Mouse (Mus musculus) mouse trophoblast stem cell (cell line): ENCODE results near the gene Sdf2l1.

ENCODE experiments used
- in situ Hi-C, 2 experiments: fragments of 300-500 bp; cut with MseI, MboI; formaldehyde crosslinking; loops; 2 replicates in 1 of 2; 3 replicates in 1 of 2; pipeline ENCODE4 v1.15.1; 2025

The Sdf2l1 gene

GRCm38 (mm10) chr16:17124119-17124870, 7.9 kb downstream of the Sdf2l1 start:
- in situ Hi-C loops: no loop called here

- in situ Hi-C loops: no loop called here
Observed at GRCm38 (mm10) chr16:17121569-17121968, 10.6 kb downstream of the Sdf2l1 start.

GRCm38 (mm10) chr16:17117309-17117799, 14.8 kb downstream of the Sdf2l1 start:
- in situ Hi-C loops: no loop called here

DNA sequence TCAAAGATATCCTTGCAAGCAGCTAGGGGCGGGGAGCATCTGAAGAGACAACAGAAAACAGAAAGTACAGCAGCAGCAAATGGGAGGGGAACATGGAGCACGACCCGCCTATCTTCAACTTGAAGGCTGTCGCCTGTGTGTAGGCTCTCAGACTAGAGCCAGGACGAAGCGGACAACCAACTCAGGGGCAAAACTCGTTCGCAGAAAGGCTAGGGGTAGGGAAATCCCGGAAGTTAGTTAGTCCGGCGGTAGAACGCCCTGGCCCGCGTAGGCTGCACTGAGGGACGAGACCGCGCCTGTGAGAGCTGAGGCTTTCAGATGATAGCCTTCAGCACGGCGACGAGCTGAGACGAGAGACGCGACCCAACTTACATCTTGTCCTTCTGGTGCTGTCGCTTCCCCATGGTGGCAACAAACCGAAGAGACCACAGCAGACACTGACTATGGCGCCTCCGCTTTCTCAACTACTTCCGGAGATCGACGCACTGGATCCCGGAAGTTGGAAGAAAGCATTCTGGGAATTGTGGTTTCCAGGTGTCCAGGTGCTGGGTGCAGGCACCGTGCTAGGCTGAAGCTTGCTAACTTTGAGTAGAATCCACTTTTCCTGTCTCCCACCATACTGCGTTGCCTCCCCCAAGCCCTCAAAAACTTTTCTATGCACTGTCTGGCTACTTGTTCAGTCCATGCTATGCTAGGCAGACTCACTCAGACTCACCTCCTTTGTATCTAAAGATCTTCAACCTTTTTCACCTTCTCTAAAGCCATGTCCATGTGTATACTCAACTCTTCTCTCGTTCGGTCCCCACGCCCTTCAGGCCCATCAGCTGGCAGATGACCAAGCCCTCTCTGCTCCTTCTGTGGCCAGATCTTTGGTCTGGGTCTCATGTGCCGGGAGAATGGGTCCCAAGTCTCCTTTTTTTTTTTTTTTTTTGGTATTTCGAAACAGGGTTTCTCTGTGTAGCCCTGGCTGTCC, 21.1 kb downstream of the Sdf2l1 start, which contains the start of gene Ppil2:
Gene Ppil2, minus strand, starts transcription at position 487 of the 973 bp plus-strand sequence.
- in situ Hi-C loops: no loop called here

- in situ Hi-C loops: no loop called here
Observed at GRCm38 (mm10) chr16:17104600-17104999, 27.6 kb downstream of the Sdf2l1 start.

DNA sequence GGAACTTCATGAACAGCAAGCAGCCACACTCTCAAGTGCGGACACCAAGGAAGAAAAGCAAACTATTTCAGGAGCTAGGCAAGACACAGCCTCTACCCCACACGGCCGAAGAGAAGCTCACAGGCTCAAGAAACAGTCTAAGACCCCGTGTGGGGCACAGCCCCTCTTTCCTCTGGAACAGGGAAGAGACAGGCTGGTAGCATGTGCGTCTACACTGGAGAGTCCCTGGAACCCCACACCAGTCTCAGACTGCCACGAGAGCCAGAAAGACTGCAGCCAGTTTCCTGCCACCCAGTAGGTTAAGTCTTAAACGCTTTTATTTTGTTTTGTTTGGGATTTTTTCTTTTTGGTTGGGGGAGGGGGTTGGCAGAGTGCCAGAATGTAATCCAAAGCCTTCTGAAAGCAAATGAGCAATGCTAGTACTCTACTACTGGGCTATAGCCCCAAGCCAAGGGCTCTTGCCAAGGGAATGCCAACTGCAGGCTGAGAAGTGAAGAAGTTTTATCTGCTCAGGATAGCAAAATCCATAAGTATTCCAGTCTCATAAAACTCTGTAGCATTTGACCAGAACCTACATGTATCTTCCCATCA, 29.5 kb downstream of the Sdf2l1 start:
- in situ Hi-C loops: no loop called here

GRCm38 (mm10) chr16:17096938-17097337, 35.2 kb downstream of the Sdf2l1 start:
- in situ Hi-C loops: no loop called here

- in situ Hi-C loops: no loop called here
Observed at GRCm38 (mm10) chr16:17088346-17088745, 43.8 kb downstream of the Sdf2l1 start.

GRCm38 (mm10) chr16:17086669-17087193, 45.5 kb downstream of the Sdf2l1 start:
- in situ Hi-C loops: no loop called here

DNA sequence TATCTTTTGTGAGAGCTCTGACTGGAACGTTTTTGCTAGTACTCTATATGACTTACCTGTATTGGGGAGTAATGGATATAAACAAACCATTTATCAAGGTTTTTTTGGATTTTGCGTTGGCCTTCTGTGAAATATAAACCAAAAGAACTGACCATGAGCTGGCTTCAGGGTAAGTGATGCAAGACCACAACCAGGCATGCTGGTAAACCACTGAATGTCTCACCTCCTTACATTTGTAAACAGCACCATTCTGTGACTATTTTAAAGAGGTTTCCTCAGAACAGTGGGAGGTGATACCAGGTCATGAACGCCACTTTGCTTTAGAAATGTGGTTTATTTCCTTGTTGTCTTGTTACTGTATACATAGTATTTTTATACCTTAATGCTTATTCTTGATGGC, 45.9 kb downstream of the Sdf2l1 start:
- in situ Hi-C loops: no loop called here

DNA sequence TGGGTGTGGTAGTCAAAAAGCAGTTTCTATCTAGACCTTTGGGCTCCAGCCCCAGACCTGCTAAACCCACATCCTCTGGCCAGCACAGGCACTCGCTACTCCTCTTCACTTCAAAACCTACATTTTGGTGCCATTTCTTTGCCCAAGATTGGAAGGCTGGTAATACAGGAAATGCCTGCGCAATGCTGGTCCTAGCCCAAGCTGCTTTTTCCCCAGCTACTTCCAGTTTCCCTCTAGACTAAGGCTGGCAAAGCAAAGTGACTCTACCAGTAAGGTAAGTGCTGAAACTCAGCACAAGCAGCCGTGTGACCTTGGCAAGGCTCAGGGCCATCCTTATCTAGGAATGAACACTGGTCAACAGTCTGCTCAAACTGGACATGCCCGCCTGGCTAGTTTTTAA, 46.5 kb downstream of the Sdf2l1 start:
- in situ Hi-C loops: no loop called here

GRCm38 (mm10) chr16:17082121-17082792, 49.9 kb downstream of the Sdf2l1 start:
- in situ Hi-C loops: no loop called here
